Mouse (Mus musculus) heart, postnatal 0 days (tissue): ENCODE measurements at regions not wholly inside any gene's neighbourhood (a gene's known extent, or its start where the extent isn't known, plus 50 kb on each side); places are given as distances from the start of the nearest gene placed in this dataset.

Source experiments
- CTCF ChIP-seq: IDR thresholded peaks from 2 replicates; pipeline ENCODE4 v1.5.1; 2016; ENCODE audit warnings: antibody characterized with exemption, control low read depth, low read depth
- EP300 ChIP-seq: IDR thresholded peaks from 2 replicates; pipeline ENCODE4 v1.6.1; 2016; ENCODE audit warnings: antibody characterized with exemption, low read depth

GRCm38 (mm10) chr3:102670557-102670956 is 63.8 kb upstream of the Tspan2 start:
- TF ChIP-seq CTCF (no peak), EP300 (no peak)
